Mouse (Mus musculus) heart, embryonic 15.5 days (tissue): Measurements from ENCODE around the gene Vti1a. TPM values are rescaled to one million over a fixed set of nuclear protein-coding genes. Genes with fewer than 3 reads are reported as not detected.

Experiments used
- ATAC-seq: fragments of 200-750 bp; cut with Nextera tagmentation; replicated peaks from 2 replicates; pipeline ENCODE4 v1.8.0; 2017; ENCODE audit warnings: low read depth, moderate TSS enrichment; ENCODE audit not compliant: insufficient number of reproducible peaks, insufficient read depth, low FRiP score
- H3K27ac ChIP-seq: fragments of 300-500 bp; sonication (generic); 2 replicates; pipeline ENCODE4 v1.5.1; 2015; ENCODE audit warnings: mild to moderate bottlenecking, inconsistent platforms
- H3K27me3 ChIP-seq: fragments of 300-500 bp; sonication (generic); 2 replicates; pipeline ENCODE4 v1.6.1; 2015; ENCODE audit warnings: inconsistent platforms
- H3K36me3 ChIP-seq: fragments of 300-500 bp; sonication (generic); 2 replicates; pipeline ENCODE4 v1.6.1; 2015; ENCODE audit warnings: mild to moderate bottlenecking, inconsistent platforms
- H3K4me1 ChIP-seq: fragments of 300-500 bp; sonication (generic); replicated peaks from 2 replicates; pipeline ENCODE4 v1.6.1; 2015; ENCODE audit warnings: inconsistent platforms
- H3K4me2 ChIP-seq: fragments of 300-500 bp; sonication (generic); 2 replicates; pipeline ENCODE4 v1.6.1; 2015; ENCODE audit warnings: inconsistent platforms, mild to moderate bottlenecking, moderate library complexity
- H3K4me3 ChIP-seq: fragments of 300-500 bp; sonication (generic); 2 replicates; pipeline ENCODE4 v1.5.1; 2015; ENCODE audit warnings: mild to moderate bottlenecking, inconsistent platforms
- H3K9ac ChIP-seq: fragments of 300-500 bp; sonication (generic); 2 replicates; pipeline ENCODE4 v1.6.1; 2015; ENCODE audit warnings: mild to moderate bottlenecking, inconsistent platforms
- H3K9me3 ChIP-seq: fragments of 300-500 bp; sonication (generic); replicated peaks from 2 replicates; pipeline ENCODE4 v1.6.1; 2016; ENCODE audit warnings: inconsistent platforms
- WGBS: fragments of 180-500 bp; shearing (Covaris S2); methylation state at CpG from one replicate; pipeline ENCODE4 v1.1.7; 2015; ENCODE audit warnings: mixed read lengths; 5-methylcytosine and 5-hydroxymethylcytosine counted together
- polyA plus RNA-seq: library from polyadenylated mRNA; unstranded; fragments of >200 nt; fragmentation: Nextera tagmentation; extraction: Ambion mirVana; gene quantifications from 2 replicates; pipeline ENCODE4 v1.2.1, GENCODE M21; 2015

Vti1a gene
- polyA plus RNA-seq, 1 experiment from 2014 or later = 13.1 TPM

GRCm38 (mm10) chr19:55635488-55635887 lies 319.4 kb downstream of the Vti1a start:
- Histone ChIP-seq H3K4me1 (no peaks in the 10 kb centered on the region), H3K27me3 (no peaks in the 10 kb centered on the region; the same call in 1 of the 2 replicates), H3K4me3 (no peak overlapping the region), H3K9me3 (no peaks in the 10 kb centered on the region), H3K9ac (no peak overlapping the region), H3K27ac (no peak overlapping the region), H3K4me2 (no peak overlapping the region), H3K36me3 (no peaks in the 10 kb centered on the region)
- WGBS = 75% methylated on average over 15 of the region's 15 CpGs
- ATAC-seq = no peak

GRCm38 (mm10) chr19:55640251-55640650 lies 324.2 kb downstream of the Vti1a start:
- H3K4me2 ChIP-seq = no peak overlapping the region
- H3K9me3 ChIP-seq = no peaks in the 10 kb centered on the region
- H3K27ac ChIP-seq = no peak overlapping the region
- H3K27me3 ChIP-seq = no peaks in the 10 kb centered on the region; the same call in 1 of the 2 replicates
- no peak overlapping the region for H3K4me3 ChIP-seq
- no peak overlapping the region for H3K9ac ChIP-seq
- H3K36me3 ChIP-seq = no peaks in the 10 kb centered on the region
- H3K4me1 ChIP-seq = peaks cover 13% of the 10 kb centered on the region
- WGBS = 82% methylated on average over 6 of the region's 6 CpGs
- no peak for ATAC-seq

- Histone ChIP-seq H3K4me3 (no peak overlapping the region), H3K36me3 (no peaks in the 10 kb centered on the region), H3K27me3 (no peaks in the 10 kb centered on the region; the same call in 1 of the 2 replicates), H3K9me3 (no peaks in the 10 kb centered on the region), H3K27ac (no peak overlapping the region), H3K4me2 (no peak overlapping the region), H3K9ac (no peak overlapping the region), H3K4me1 (peaks cover 13% of the 10 kb centered on the region)
- no peak for ATAC-seq
- 77% methylated on average over 2 of the region's 2 CpGs for WGBS
These were observed 325.8 kb downstream of the Vti1a start for GRCm38 (mm10) chr19:55641891-55642290.

GRCm38 (mm10) chr19:55642361-55642760 lies 326.3 kb downstream of the Vti1a start:
- WGBS = 72% methylated on average over 11 of the region's 11 CpGs
- Histone ChIP-seq H3K9me3 (no peaks in the 10 kb centered on the region), H3K4me1 (peaks cover 13% of the 10 kb centered on the region), H3K27me3 (no peaks in the 10 kb centered on the region; the same call in 1 of the 2 replicates), H3K27ac (no peak overlapping the region; the same call in 1 of the 2 replicates), H3K4me3 (no peak overlapping the region), H3K36me3 (no peaks in the 10 kb centered on the region), H3K9ac (no peak overlapping the region), H3K4me2 (no peak overlapping the region)
- no peak for ATAC-seq

- H3K4me3 ChIP-seq = peak overlapping the region; percentile 47
- H3K4me2 ChIP-seq = peak overlapping the region; percentile 61
- WGBS = 8% methylated on average over 14 of the region's 14 CpGs
- no peaks in the 10 kb centered on the region; the same call in 1 of the 2 replicates for H3K27me3 ChIP-seq
- peak overlapping the region; percentile 89 for H3K27ac ChIP-seq
- peak; percentile 81 for ATAC-seq
- no peaks in the 10 kb centered on the region for H3K36me3 ChIP-seq
- peaks cover 13% of the 10 kb centered on the region for H3K4me1 ChIP-seq
- H3K9ac ChIP-seq = peak overlapping the region; percentile 42
- no peaks in the 10 kb centered on the region for H3K9me3 ChIP-seq
These were observed 327.3 kb downstream of the Vti1a start for GRCm38 (mm10) chr19:55643288-55643901.

- H3K4me1 ChIP-seq = peaks cover 13% of the 10 kb centered on the region
- peak overlapping the region; percentile 47 for H3K4me3 ChIP-seq
- no peak for ATAC-seq
- H3K4me2 ChIP-seq = peak overlapping the region; percentile 61
- no peaks in the 10 kb centered on the region for H3K27me3 ChIP-seq
- no peaks in the 10 kb centered on the region for H3K36me3 ChIP-seq
- 65% methylated on average over 13 of the region's 13 CpGs for WGBS
- H3K9me3 ChIP-seq = no peaks in the 10 kb centered on the region
- H3K27ac ChIP-seq = peak overlapping the region; percentile 89
- no peak overlapping the region for H3K9ac ChIP-seq
These were observed 327.8 kb downstream of the Vti1a start for GRCm38 (mm10) chr19:55643931-55644330.

GRCm38 (mm10) chr19:55649363-55649762 lies 333.3 kb downstream of the Vti1a start:
- ATAC-seq = no peak
- 90% methylated on average over 10 of the region's 10 CpGs for WGBS

GRCm38 (mm10) chr19:55651017-55651416 lies 334.9 kb downstream of the Vti1a start:
- no peak for ATAC-seq
- Histone ChIP-seq H3K9me3 (no peaks in the 10 kb centered on the region), H3K27ac (no peak overlapping the region), H3K4me1 (no peaks in the 10 kb centered on the region), H3K4me3 (no peak overlapping the region), H3K4me2 (no peak overlapping the region), H3K36me3 (no peaks in the 10 kb centered on the region), H3K27me3 (peaks cover 4% of the 10 kb centered on the region; the same call in 1 of the 2 replicates), H3K9ac (no peak overlapping the region)
- WGBS = 76% methylated on average over 9 of the region's 9 CpGs

More at GRCm38 (mm10) chr19:55649363-55649762, 333.3 kb downstream of the Vti1a start:
- H3K9me3 ChIP-seq = no peaks in the 10 kb centered on the region
- peaks cover 4% of the 10 kb centered on the region; the same call in 1 of the 2 replicates for H3K27me3 ChIP-seq
- no peak overlapping the region for H3K4me2 ChIP-seq
- H3K4me3 ChIP-seq = no peak overlapping the region
- H3K27ac ChIP-seq = no peak overlapping the region
- no peak overlapping the region for H3K9ac ChIP-seq
- H3K4me1 ChIP-seq = peaks cover under 1% of the 10 kb centered on the region
- no peaks in the 10 kb centered on the region for H3K36me3 ChIP-seq

GRCm38 (mm10) chr19:55652693-55653265 lies 336.7 kb downstream of the Vti1a start:
- Histone ChIP-seq H3K4me1 (peaks cover 3% of the 10 kb centered on the region; the same call in 1 of the 2 replicates), H3K27ac (no peak overlapping the region), H3K4me3 (no peak overlapping the region), H3K4me2 (no peak overlapping the region), H3K27me3 (peaks cover 4% of the 10 kb centered on the region; the same call in 1 of the 2 replicates), H3K9me3 (no peaks in the 10 kb centered on the region), H3K9ac (no peak overlapping the region), H3K36me3 (no peaks in the 10 kb centered on the region)
- ATAC-seq = no peak
- 70% methylated on average over 7 of the region's 7 CpGs for WGBS

GRCm38 (mm10) chr19:55660165-55660564 lies 344.1 kb downstream of the Vti1a start:
- WGBS = 78% methylated on average over 11 of the region's 11 CpGs
- ATAC-seq = no peak

GRCm38 (mm10) chr19:55662521-55663223 lies 346.6 kb downstream of the Vti1a start:
- WGBS = 61% methylated on average over 5 of the region's 5 CpGs
- ATAC-seq = no peak
- H3K9ac ChIP-seq = no peak overlapping the region
- no peak overlapping the region for H3K4me2 ChIP-seq
- no peaks in the 10 kb centered on the region for H3K27me3 ChIP-seq
- no peak overlapping the region for H3K4me3 ChIP-seq
- H3K27ac ChIP-seq = no peak overlapping the region
- no peaks in the 10 kb centered on the region for H3K36me3 ChIP-seq
- no peaks in the 10 kb centered on the region for H3K9me3 ChIP-seq
- H3K4me1 ChIP-seq = no peaks in the 10 kb centered on the region

More at GRCm38 (mm10) chr19:55660165-55660564, 344.1 kb downstream of the Vti1a start:
- Histone ChIP-seq H3K4me2 (no peak overlapping the region), H3K27me3 (no peaks in the 10 kb centered on the region), H3K9me3 (no peaks in the 10 kb centered on the region), H3K4me3 (no peak overlapping the region), H3K4me1 (peaks cover 3% of the 10 kb centered on the region; the same call in 1 of the 2 replicates), H3K27ac (no peak overlapping the region), H3K9ac (no peak overlapping the region), H3K36me3 (no peaks in the 10 kb centered on the region)
